Mouse (Mus musculus) CD4-positive helper T cell, adult 2 months (primary cell): ENCODE data around the gene Cpox.

Source experiments
- DNase-seq: peaks from one replicate; pipeline ENCODE4 v3.0.0-alpha.2; 2012; ENCODE audit warnings: low read depth, missing footprints, low spot score

Cpox gene

GRCm38 (mm10) chr16:58669264-58669663 is 828 bp upstream of the Cpox start:
- no peak for DNase-seq

- DNase-seq = peak; percentile 34
Measured at GRCm38 (mm10) chr16:58670643-58671042, 551 bp downstream of the Cpox start.

- no peak for DNase-seq
Measured at GRCm38 (mm10) chr16:58671212-58671985, 1.3 kb downstream of the Cpox start.

GRCm38 (mm10) chr16:58672396-58672795 is 2.3 kb downstream of the Cpox start:
- no peak for DNase-seq

- no peak for DNase-seq
Measured at GRCm38 (mm10) chr16:58673811-58674410, 3.8 kb downstream of the Cpox start.

GRCm38 (mm10) chr16:58675256-58675655 is 5.2 kb downstream of the Cpox start:
- no peak for DNase-seq

- DNase-seq = no peak
Measured at GRCm38 (mm10) chr16:58676156-58676555, 6.1 kb downstream of the Cpox start.

GRCm38 (mm10) chr16:58676633-58677032 is 6.5 kb downstream of the Cpox start:
- no peak for DNase-seq

- DNase-seq = no peak
Measured at GRCm38 (mm10) chr16:58677491-58677890, 7.4 kb downstream of the Cpox start.

GRCm38 (mm10) chr16:58678660-58679059 is 8.6 kb downstream of the Cpox start:
- peak; percentile 55 for DNase-seq

GRCm38 (mm10) chr16:58682046-58682445 is 12.0 kb downstream of the Cpox start:
- no peak for DNase-seq

GRCm38 (mm10) chr16:58682870-58683269 is 12.8 kb downstream of the Cpox start:
- DNase-seq = no peak

- DNase-seq = no peak
Measured at GRCm38 (mm10) chr16:58683911-58684310, 13.8 kb downstream of the Cpox start.

- DNase-seq = peak; percentile 34
Measured at GRCm38 (mm10) chr16:58684537-58684936, 14.4 kb downstream of the Cpox start.

GRCm38 (mm10) chr16:58685548-58686537 is 15.8 kb downstream of the Cpox start:
- peak; percentile 53 for DNase-seq

GRCm38 (mm10) chr16:58688534-58688933 is 18.4 kb downstream of the Cpox start:
- DNase-seq = no peak

- DNase-seq = peak; percentile 22
Measured at GRCm38 (mm10) chr16:58689555-58690169, 19.6 kb downstream of the Cpox start.

GRCm38 (mm10) chr16:58690322-58690732 is 20.2 kb downstream of the Cpox start:
- DNase-seq = peak; percentile 68

- DNase-seq = peak; percentile 49
Measured at GRCm38 (mm10) chr16:58694091-58694490, 24.0 kb downstream of the Cpox start.

- DNase-seq = peak; percentile 38
Measured at GRCm38 (mm10) chr16:58696796-58697195, 26.7 kb downstream of the Cpox start.

GRCm38 (mm10) chr16:58697261-58697660 is 27.2 kb downstream of the Cpox start:
- DNase-seq = no peak
